Mouse (Mus musculus) urinary bladder, adult 2 months (tissue): ENCODE data around the gene Zfp955b. TPM values are rescaled to one million over a fixed set of nuclear protein-coding genes. Genes with fewer than 3 reads are reported as not detected.
"Not testable (repeated sequence)": the region's sequence is repeated elsewhere in the genome, so short reads cannot be mapped to it uniquely, and the experiment has no call there.

ENCODE experiments used
- DNase-seq: peaks from one replicate; pipeline ENCODE4 v3.0.0; 2022; ENCODE audit warnings: low spot score
- polyA plus RNA-seq: library from polyadenylated mRNA; depleted of rRNA; stranded (reverse); fragments of >200 nt; gene quantifications from 2 replicates; pipeline ENCODE4 v1.2.3, GENCODE M21; 2012; rRNA removed

Zfp955b gene
- polyA plus RNA-seq: 5.5 and 6.4 TPM in 2 replicates

GRCm38 (mm10) chr17:33289039-33289875 lies at the start of gene Zfp955b:
Gene Zfp955b (plus strand): TSS chr17:33289544.
- DNase-seq: not testable (repeated sequence)

- DNase-seq: not testable (repeated sequence)
Observed at GRCm38 (mm10) chr17:33254530-33255318, 34.6 kb upstream of the Zfp955b start, which contains the start of gene Zfp955a. Gene Zfp955a (minus strand): TSS chr17:33255145.

GRCm38 (mm10) chr17:33255319-33255657 lies 34.1 kb upstream of the Zfp955b start:
- not testable (repeated sequence) for DNase-seq

GRCm38 (mm10) chr17:33264376-33264775 lies 25.0 kb upstream of the Zfp955b start, which contains the start of gene Olfr63:
Gene Olfr63 (plus strand): TSS chr17:33264676.
- no peak for DNase-seq

GRCm38 (mm10) chr17:33268907-33269306 lies 20.4 kb upstream of the Zfp955b start:
- no peak for DNase-seq

- DNase-seq: not testable (repeated sequence)
Observed at GRCm38 (mm10) chr17:33289876-33290149, 469 bp downstream of the Zfp955b start.

- no peak for DNase-seq
Observed at GRCm38 (mm10) chr17:33352981-33353380, 63.6 kb downstream of the Zfp955b start.

Other genes starting within 250 kb of the Zfp955b start
- not detected in 2 replicates for gene 4921501E09Rik, start 221.5 kb upstream of the Zfp955b start, polyA plus RNA-seq
- gene Zfp563, start 200.2 kb upstream of the Zfp955b start, polyA plus RNA-seq: 4.7 and 5.5 TPM in 2 replicates
- gene Morc2b, start 149.9 kb upstream of the Zfp955b start, polyA plus RNA-seq: 0.04 and 0.07 TPM in 2 replicates
- not detected in 2 replicates for gene Olfr55, start 121.1 kb upstream of the Zfp955b start, polyA plus RNA-seq
- not detected in 2 replicates for gene Olfr239, start 98.2 kb upstream of the Zfp955b start, polyA plus RNA-seq
- 0.09 and 0.22 TPM in 2 replicates for gene Olfr1564, start 67.9 kb upstream of the Zfp955b start, polyA plus RNA-seq
- 6.7 and 7.1 TPM in 2 replicates for gene Zfp955a, start 34.4 kb upstream of the Zfp955b start, polyA plus RNA-seq
- not detected in 2 replicates for gene Olfr63, start 24.9 kb upstream of the Zfp955b start, polyA plus RNA-seq
- gene Zfp81, start 69.3 kb downstream of the Zfp955b start, polyA plus RNA-seq: 5.2 and 5.4 TPM in 2 replicates
- gene Zfp101, start 105.1 kb downstream of the Zfp955b start, polyA plus RNA-seq: 8.5 and 9.5 TPM in 2 replicates
- 0.25 TPM in 2 replicates for gene Actl9, start 143.4 kb downstream of the Zfp955b start, polyA plus RNA-seq
- 78.8 and 99.6 TPM in 2 replicates for gene Adamts10, start 234.7 kb downstream of the Zfp955b start, polyA plus RNA-seq